Mouse (Mus musculus) gonadal fat pad, adult 2 months (tissue): ENCODE measurements at regions not wholly inside any gene's neighbourhood (a gene's known extent, or its start where the extent isn't known, plus 50 kb on each side); places are given as distances from the start of the nearest gene placed in this dataset.
"Not testable (repeated sequence)": the region's sequence is repeated elsewhere in the genome, so short reads cannot be mapped to it uniquely, and the experiment has no call there.

ENCODE experiments used
- DNase-seq: peaks from one replicate; pipeline ENCODE4 v3.0.0-alpha.2; 2012; ENCODE audit warnings: low read depth

- DNase-seq, result no peak
Observed at GRCm38 (mm10) chr14:73453164-73453563, 56.7 kb upstream of the Med4 start.

GRCm38 (mm10) chr14:73452321-73453082, 57.3 kb upstream of the Med4 start:
- DNase-seq, result no peak

- DNase-seq, result no peak
Observed at GRCm38 (mm10) chr14:73451291-73452045, 58.4 kb upstream of the Med4 start.

GRCm38 (mm10) chr14:73449901-73450495, 59.8 kb upstream of the Med4 start:
- no peak for DNase-seq

- DNase-seq, result no peak
Observed at GRCm38 (mm10) chr14:73449111-73449510, 60.7 kb upstream of the Med4 start.

GRCm38 (mm10) chr14:73445508-73446256, 60.6 kb upstream of the Itm2b start:
- DNase-seq, result peak; percentile 99

- DNase-seq, result peak; percentile 42
Observed at GRCm38 (mm10) chr14:73444733-73445132, 59.6 kb upstream of the Itm2b start.

- DNase-seq, result no peak
Observed at GRCm38 (mm10) chr14:73441951-73442716, 57.0 kb upstream of the Itm2b start.

- DNase-seq, result not testable (repeated sequence)
Observed at GRCm38 (mm10) chr14:73441206-73441950, 56.3 kb upstream of the Itm2b start.

- DNase-seq, result no peak
Observed at GRCm38 (mm10) chr14:73439802-73440309, 54.8 kb upstream of the Itm2b start.

GRCm38 (mm10) chr14:73435839-73436238, 50.8 kb upstream of the Itm2b start:
- no peak for DNase-seq
